In genomic region chr9:13019025-13019424, GRCm38 (mm10) we compare ENCODE assay signal across 15 mouse cellular contexts.
DNase-seq lines count a peak whose midpoint lies in the region; ATAC-seq and TF ChIP-seq lines count a peak whose summit lies in the region.
"Had no signal": no experiment of that assay in that cellular context is flagged by ENCODE, and none has a peak within 500 bp of the region (broad histone marks: within the 10 kb centered on the region; RNA-seq: fewer than 3 reads in every experiment).

No protein-coding gene starts in this region.

- TF ChIP-seq CTCF in kidney, postnatal 0 days (IDR thresholded peaks at IDR 0.05; ENCODE audit: low read depth) = 0 out of 2 replicates have a peak, but pooled peaks have one; percentile 7
- peak in 1 of 2 experiments; percentile 52; a peak in 2 of 4 replicates for TF ChIP-seq CTCF in CH12.LX (conservative IDR thresholded peaks at IDR 0.05 in 1 of 2, IDR thresholded peaks at IDR 0.05 in 1 of 2; ENCODE audit: low read depth in 2 of 2, low read length in 2 of 2)

- H3K36me3 ChIP-seq in kidney, postnatal 0 days (ENCODE audit: insufficient read depth, low read length) = no peaks in the 10 kb centered on the region
- H3K36me3 ChIP-seq in kidney, embryonic 15.5 days = no peaks in the 10 kb centered on the region
- no peaks in the 10 kb centered on the region for H3K36me3 ChIP-seq in CH12.LX (replicated peaks in 1 of 2; ENCODE audit: control insufficient read depth in 1 of 2, insufficient read depth in 1 of 2, low read length in 1 of 2)
- no peaks in the 10 kb centered on the region for H3K36me3 ChIP-seq in forebrain, embryonic 14.5 days (ENCODE audit: control insufficient read depth, insufficient read depth, low read length)
- H3K36me3 ChIP-seq: embryonic facial prominence, embryonic 12.5 days; limb, embryonic 15.5 days had no signal

- no peak overlapping the region for H3K9ac ChIP-seq in kidney, postnatal 0 days (ENCODE audit: low read depth, low read length)
- no peak overlapping the region for H3K9ac ChIP-seq in kidney, embryonic 15.5 days
- H3K9ac ChIP-seq in CH12.LX (ENCODE audit: insufficient read depth, low read depth) = no peak overlapping the region
- H3K9ac ChIP-seq in forebrain, embryonic 14.5 days (ENCODE audit: low read length) = no peak overlapping the region
- H3K9ac ChIP-seq: embryonic facial prominence, embryonic 12.5 days; limb, embryonic 15.5 days had no signal

- no peak overlapping the region for H3K4me2 ChIP-seq in kidney, postnatal 0 days (ENCODE audit: low read length)
- H3K4me2 ChIP-seq in kidney, embryonic 15.5 days = no peak overlapping the region
- H3K4me2 ChIP-seq in CH12.LX (ENCODE audit: insufficient read depth, low read depth, poor library complexity, severe bottlenecking) = no peak overlapping the region
- no peak overlapping the region for H3K4me2 ChIP-seq in forebrain, embryonic 14.5 days (ENCODE audit: low read length)
- H3K4me2 ChIP-seq: embryonic facial prominence, embryonic 12.5 days; limb, embryonic 15.5 days had no signal

- dilution Hi-C loops in CH12.LX (cut with MboI; ENCODE audit: extremely low pct_ligation_motif_present, extremely low pct_unique_long_range_greater_than_20kb, low sequenced_read_pairs) = no loop called here

- no peak for ATAC-seq in kidney, postnatal 0 days (replicated peaks; ENCODE audit: low FRiP score, low read depth)
- ATAC-seq in kidney, embryonic 15.5 days (replicated peaks; ENCODE audit: low FRiP score) = no peak
- peak; percentile 75 for ATAC-seq in forebrain, embryonic 14.5 days
- ATAC-seq: lung, postnatal 0 days had no signal

- no peaks in the 10 kb centered on the region for H3K9me3 ChIP-seq in kidney, postnatal 0 days (replicated peaks; ENCODE audit: low read length)
- no peaks in the 10 kb centered on the region for H3K9me3 ChIP-seq in kidney, embryonic 15.5 days (replicated peaks)
- H3K9me3 ChIP-seq in CH12.LX (replicated peaks; ENCODE audit: low read length) = no peaks in the 10 kb centered on the region
- no peaks in the 10 kb centered on the region for H3K9me3 ChIP-seq in forebrain, embryonic 14.5 days (replicated peaks; ENCODE audit: control insufficient read depth, low read length)
- H3K9me3 ChIP-seq: embryonic facial prominence, embryonic 12.5 days; limb, embryonic 15.5 days had no signal

- H3K27me3 ChIP-seq in kidney, postnatal 0 days (ENCODE audit: insufficient read depth, low read length) = no peaks in the 10 kb centered on the region
- no peaks in the 10 kb centered on the region for H3K27me3 ChIP-seq in kidney, embryonic 15.5 days
- H3K27me3 ChIP-seq in CH12.LX (replicated peaks) = no peaks in the 10 kb centered on the region
- H3K27me3 ChIP-seq in forebrain, embryonic 14.5 days (replicated peaks; ENCODE audit: control insufficient read depth, insufficient read depth, low read length) = no peaks in the 10 kb centered on the region
- H3K27me3 ChIP-seq: embryonic facial prominence, embryonic 12.5 days; limb, embryonic 15.5 days had no signal

- no peaks in the 10 kb centered on the region for H3K4me1 ChIP-seq in kidney, postnatal 0 days (replicated peaks; ENCODE audit: insufficient read depth, low read length)
- H3K4me1 ChIP-seq in kidney, embryonic 15.5 days = no peaks in the 10 kb centered on the region
- no peaks in the 10 kb centered on the region for H3K4me1 ChIP-seq in CH12.LX (ENCODE audit: control insufficient read depth in 1 of 2, insufficient read depth in 2 of 2)
- H3K4me1 ChIP-seq in forebrain, embryonic 14.5 days (ENCODE audit: control insufficient read depth, insufficient read depth, low read length) = no peaks in the 10 kb centered on the region
- H3K4me1 ChIP-seq: embryonic facial prominence, embryonic 12.5 days; limb, embryonic 15.5 days had no signal

- no peak for TF ChIP-seq POLR2A in CH12.LX (IDR thresholded peaks at IDR 0.05; ENCODE audit: low read depth, low read length)

- in situ Hi-C loops in CH12.LX (cut with MboI; ENCODE audit: low pct_ligation_motif_present, low pct_unique_long_range_greater_than_20kb, low sequenced_read_pairs) = no loop called here

- TF ChIP-seq EP300 in CH12.LX (IDR thresholded peaks at IDR 0.05; ENCODE audit: low read length) = no peak

- no peak overlapping the region for H3K4me3 ChIP-seq in kidney, postnatal 0 days (replicated peaks; ENCODE audit: low read depth, low read length)
- H3K4me3 ChIP-seq in kidney, embryonic 15.5 days (replicated peaks) = no peak overlapping the region
- no peak overlapping the region for H3K4me3 ChIP-seq in CH12.LX (replicated peaks in 1 of 3; ENCODE audit: low read depth in 2 of 3, low read length in 2 of 3, poor library complexity in 1 of 3)
- no peak overlapping the region for H3K4me3 ChIP-seq in forebrain, embryonic 14.5 days (ENCODE audit: low read depth, low read length)
- H3K4me3 ChIP-seq: embryonic facial prominence, embryonic 12.5 days; limb, embryonic 15.5 days had no signal

- no peak for DNase-seq in kidney, postnatal 0 days (ENCODE audit: low spot score)
- peak; percentile 6 for DNase-seq in CH12.LX (ENCODE audit: extremely low read depth)
- peak; percentile 19 for DNase-seq in ES-CJ7 (ENCODE audit: low read depth, low spot score)
- DNase-seq in forebrain, embryonic 14.5 days (ENCODE audit: low spot score) = peak; percentile 70
- DNase-seq in adrenal gland, adult (ENCODE audit: inconsistent age in 2 of 2, low spot score in 1 of 2) = no peak
- no peak for DNase-seq in gastrocnemius, adult 8-10 months (ENCODE audit: low spot score in 2 of 2)
- DNase-seq: adrenal gland, postnatal 10 days; cerebellum, postnatal 10 days; kidney, adult 11 months; kidney, postnatal 14 days; thymus, postnatal 25 days had no signal

- H3K27ac ChIP-seq in kidney, postnatal 0 days = no peak overlapping the region
- H3K27ac ChIP-seq in kidney, embryonic 15.5 days = no peak overlapping the region
- H3K27ac ChIP-seq in CH12.LX (ENCODE audit: insufficient read depth, low read depth) = no peak overlapping the region
- no peak overlapping the region for H3K27ac ChIP-seq in forebrain, embryonic 14.5 days (ENCODE audit: low read depth, low read length)
- H3K27ac ChIP-seq: embryonic facial prominence, embryonic 12.5 days; limb, embryonic 15.5 days had no signal

- TF ChIP-seq RAD21 in CH12.LX (IDR thresholded peaks at IDR 0.05; ENCODE audit: low read depth, low read length) = peak; percentile 35

- no peaks in the 10 kb centered on the region for H3K79me2 ChIP-seq in CH12.LX (replicated peaks; ENCODE audit: control insufficient read depth, extremely low read depth, insufficient read depth, poor library complexity, severe bottlenecking)

TF ChIP-seq in CH12.LX, 34 proteins besides CTCF, POLR2A, EP300 and RAD21:
- TF ChIP-seq ZNF384 (IDR thresholded peaks at IDR 0.05; ENCODE audit: low read depth, low read length) = 0 out of 2 replicates have a peak, but pooled peaks have one; percentile 16
- no peak for TF ChIP-seq UBTF (IDR thresholded peaks at IDR 0.05; ENCODE audit: low read depth, low read length)
- TF ChIP-seq ETS1 (conservative IDR thresholded peaks at IDR 0.05; ENCODE audit: low read depth, low read length) = no peak
- TF ChIP-seq SIN3A (IDR thresholded peaks at IDR 0.05; ENCODE audit: low read length) = no peak
- TF ChIP-seq SMC3 (IDR thresholded peaks at IDR 0.05; ENCODE audit: low read depth, low read length) = peak; percentile 55
- TF ChIP-seq USF2 (conservative IDR thresholded peaks at IDR 0.05; ENCODE audit: low read depth, low read length) = no peak
- TF ChIP-seq HCFC1 (IDR thresholded peaks at IDR 0.05; ENCODE audit: low read depth, low read length) = no peak
- no peak for TF ChIP-seq CHD2 (IDR thresholded peaks at IDR 0.05; ENCODE audit: low read length)

Comparison
In these comparisons a context has a peak if more than half of its experiments do, and no peak if none do; other contexts are left out.
1. DNase-seq: peak in CH12.LX (single experiment), ES-CJ7 (single experiment) and forebrain, embryonic 14.5 days (single experiment); none in kidney, postnatal 0 days (single experiment), adrenal gland, adult (0 of 2) and gastrocnemius, adult 8-10 months (0 of 2).